Mouse (Mus musculus): Measurements from ENCODE around the gene Polr3b.
A peak's percentile ranks its signal among the peaks of the same experiment; 100 is the strongest.

Polr3b gene

DNA sequence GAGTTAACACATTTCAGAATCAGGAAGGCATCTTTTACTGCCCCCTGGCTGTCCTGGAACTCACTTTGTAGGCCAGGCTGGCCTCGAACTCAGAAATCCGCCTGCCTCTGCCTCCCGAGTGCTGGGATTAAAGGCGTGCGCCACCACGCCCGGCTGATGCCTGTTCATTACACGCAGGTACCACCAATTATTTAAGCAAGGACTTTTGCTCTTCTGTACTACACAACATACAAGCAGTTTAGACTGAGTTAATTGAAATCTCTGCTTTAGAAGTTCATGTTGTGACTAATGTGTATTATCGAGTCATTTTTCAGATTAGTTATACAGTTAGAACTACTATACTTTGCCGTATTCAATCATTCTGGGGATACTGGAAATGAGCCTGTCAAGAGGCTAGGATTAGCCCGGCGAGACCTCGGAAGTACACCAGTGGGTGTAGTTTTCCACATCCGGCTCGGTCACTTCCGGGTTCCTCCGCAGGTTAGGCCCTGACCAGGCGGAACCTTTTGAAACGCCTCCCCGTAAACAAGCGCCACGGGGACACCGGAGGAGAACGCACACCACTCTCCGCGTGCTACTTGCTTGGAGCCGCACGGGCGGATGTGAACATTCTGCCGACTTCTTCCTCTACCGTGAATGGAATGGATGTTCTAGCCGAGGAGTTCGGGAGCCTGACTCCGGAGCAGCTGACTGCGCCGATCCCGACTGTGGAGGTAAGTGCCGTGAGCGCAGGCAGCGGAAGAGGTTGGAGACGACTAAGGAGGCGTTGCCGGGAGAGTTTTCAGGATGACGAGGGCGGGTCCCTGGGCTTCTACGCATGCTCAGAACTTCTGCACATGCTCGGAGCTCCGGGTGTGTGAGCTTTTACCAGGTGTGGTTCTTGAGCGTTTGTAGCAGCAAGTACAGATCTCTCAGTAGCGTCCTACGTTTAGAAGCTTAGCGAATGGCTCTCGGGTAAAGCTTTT lies at the start of gene Polr3b:
Gene Polr3b (plus strand): TSS at position 467 of the 965 bp plus-strand sequence.
- peak; percentile 93 for DNase-seq (ENCODE audit: extremely low spot score)

GRCm38 (mm10) chr10:84573671-84574420 lies 48.2 kb upstream of the Polr3b start:
- no peak for DNase-seq (ENCODE audit: extremely low spot score)

DNA sequence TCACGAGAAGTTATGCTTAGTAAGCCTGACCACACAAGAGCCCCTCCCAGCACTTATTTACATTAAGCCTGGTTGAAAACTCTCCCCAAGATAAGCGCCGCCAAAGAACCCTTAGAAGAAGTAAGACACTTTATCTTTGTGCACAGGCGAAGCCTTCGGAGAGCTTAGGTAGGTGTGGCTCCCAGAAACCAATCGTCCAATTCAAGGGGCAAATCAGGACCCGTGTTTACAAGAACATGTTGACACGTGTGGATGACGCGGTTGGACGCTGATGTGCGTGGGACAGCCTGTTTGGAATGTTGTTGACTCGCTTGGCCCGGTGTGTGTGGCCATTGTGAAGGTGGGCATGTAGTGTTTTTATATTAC lies 46.1 kb upstream of the Polr3b start:
- DNase-seq (ENCODE audit: extremely low spot score): no peak

DNA sequence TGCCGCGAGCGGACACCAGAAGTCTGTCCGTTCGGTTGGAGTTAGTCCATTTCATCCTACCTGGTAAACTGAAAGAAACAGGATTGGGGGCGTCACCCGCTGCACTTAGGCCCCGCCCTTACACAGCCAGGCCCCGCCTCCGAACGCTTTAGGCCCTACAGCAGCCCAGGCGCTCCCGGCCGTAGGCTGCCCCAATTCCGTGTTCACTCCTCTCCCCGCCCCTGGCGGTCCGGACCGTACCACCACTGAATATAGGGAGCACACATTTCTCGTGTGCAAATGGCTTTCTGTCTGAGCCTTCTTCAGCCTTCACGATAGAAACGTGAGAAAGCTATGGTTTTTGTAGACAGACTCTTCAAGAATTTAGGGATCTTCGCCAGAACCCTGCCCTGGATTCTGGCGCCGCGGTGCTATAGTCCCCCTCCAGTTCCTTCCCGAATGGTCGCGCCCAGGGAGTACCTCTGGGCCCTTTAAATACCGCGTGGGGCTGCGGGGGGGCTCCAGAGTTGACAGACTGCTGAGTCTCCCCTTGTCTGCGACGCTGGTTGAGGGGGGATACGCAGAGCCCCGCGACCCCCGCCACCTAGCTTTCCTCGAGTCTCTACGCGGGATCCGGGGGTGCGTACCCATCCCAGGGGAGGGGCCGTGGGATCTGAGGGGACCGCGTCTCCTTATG lies 45.6 kb upstream of the Polr3b start, which contains the start of gene Tcp11l2:
Gene Tcp11l2 (plus strand): TSS at position 232 of the 676 bp plus-strand sequence.
- peak; percentile 92 for DNase-seq (ENCODE audit: extremely low spot score)

- peak; percentile 70 for DNase-seq (ENCODE audit: extremely low spot score)
These were observed 44.9 kb upstream of the Polr3b start for GRCm38 (mm10) chr10:84577071-84577727.

- DNase-seq (ENCODE audit: extremely low spot score): no peak
These were observed 43.4 kb upstream of the Polr3b start for GRCm38 (mm10) chr10:84578738-84579137.

DNA sequence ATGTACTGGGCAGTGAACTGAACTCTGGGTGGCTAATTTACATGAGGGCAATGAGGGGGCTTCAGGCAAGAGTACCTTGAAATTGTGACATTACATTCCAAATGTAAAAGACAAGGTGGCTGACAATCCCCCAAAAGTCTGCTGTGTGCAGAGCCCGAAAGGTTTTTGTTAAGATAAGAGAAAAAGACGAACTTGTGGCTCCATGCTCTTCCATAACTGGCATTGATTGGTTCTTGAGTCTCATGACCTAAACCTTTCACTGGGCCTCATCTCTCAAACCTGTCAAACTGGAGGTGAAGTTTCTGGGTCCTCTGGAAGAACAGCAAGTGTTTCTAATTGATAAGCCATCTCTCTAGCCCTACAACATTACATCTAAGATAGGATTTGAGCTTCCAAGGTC lies 42.6 kb upstream of the Polr3b start:
- no peak for DNase-seq (ENCODE audit: extremely low spot score)

DNA sequence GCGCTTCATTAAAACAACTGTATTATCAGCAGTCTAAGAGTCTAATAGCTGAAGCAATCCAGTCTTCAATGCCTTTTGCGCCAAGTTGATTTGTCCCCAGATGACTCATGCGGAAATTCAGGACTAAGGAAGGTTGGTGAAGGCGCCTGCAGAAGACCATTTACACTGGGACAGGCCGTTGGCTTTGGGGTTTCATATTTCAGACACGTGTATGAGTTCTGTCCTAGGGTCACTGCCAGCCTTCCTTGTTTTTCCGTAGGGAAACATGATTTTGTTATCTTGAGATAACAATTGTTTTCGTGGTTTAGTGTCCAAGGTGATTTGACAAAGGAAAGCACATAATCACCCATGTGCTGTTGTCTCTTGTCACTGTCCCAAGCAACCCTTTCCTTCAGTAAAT lies 40.9 kb upstream of the Polr3b start:
- DNase-seq (ENCODE audit: extremely low spot score): no peak

DNA sequence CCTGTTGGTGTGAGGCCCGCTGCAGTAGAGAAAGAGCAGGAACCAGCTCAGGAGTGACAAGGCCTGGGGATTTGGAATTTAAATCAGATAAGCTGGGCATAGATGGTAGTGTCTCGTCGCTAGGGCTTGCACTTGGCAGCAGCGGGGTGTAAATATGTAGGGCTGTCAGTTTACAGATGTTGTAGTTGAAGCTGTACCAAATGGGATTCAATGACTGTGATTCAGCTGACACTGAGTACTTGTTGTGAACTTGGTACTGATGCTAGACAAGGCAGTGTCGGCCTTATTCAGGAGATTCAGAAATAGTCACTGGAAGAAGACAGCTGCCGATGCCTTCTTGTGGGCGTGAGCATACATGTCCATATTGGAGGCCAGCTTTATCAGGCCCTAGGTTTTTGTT lies 39.9 kb upstream of the Polr3b start:
- no peak for DNase-seq (ENCODE audit: extremely low spot score)

DNA sequence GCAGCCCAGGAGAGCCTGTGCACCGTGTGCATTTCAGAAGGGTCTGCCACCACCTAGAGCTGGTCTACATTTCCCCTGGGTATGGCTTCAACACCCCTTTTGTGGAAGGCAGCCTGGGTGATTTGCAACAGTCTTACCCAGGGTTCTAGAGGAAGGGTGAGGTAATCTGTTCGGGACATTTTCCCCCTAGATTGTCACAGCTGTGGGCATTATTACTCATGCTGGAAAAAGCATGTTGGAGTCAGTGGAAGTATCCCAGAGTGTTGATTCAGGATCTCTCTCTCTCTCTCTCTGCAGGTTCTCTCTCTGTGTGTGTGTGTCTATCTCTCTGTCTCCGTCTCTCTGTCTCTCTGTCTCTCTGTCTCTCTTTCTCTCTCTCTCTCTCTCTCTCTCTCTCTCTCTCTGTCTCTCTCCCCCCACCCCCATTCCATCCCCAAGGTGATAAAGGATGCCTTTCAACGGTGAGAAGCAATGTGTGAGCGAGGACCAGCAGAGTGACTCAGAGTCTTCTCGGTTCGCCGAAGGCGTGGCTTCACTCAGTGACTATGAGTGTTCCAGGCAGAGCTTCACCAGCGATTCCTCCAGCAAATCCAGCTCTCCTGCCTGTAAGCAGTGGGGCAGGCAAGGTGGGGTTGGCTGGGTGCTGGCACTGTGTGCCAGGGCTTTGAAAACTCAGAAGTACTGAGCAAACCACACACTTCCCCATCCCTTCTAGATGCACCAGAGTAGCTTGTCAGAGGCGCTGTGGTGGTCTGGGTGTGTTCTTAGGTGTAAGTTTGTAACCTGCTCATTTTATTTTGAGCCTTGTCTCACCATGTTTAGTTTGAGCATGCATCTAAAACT lies 37.4 kb upstream of the Polr3b start:
- no peak for DNase-seq (ENCODE audit: extremely low spot score)

DNA sequence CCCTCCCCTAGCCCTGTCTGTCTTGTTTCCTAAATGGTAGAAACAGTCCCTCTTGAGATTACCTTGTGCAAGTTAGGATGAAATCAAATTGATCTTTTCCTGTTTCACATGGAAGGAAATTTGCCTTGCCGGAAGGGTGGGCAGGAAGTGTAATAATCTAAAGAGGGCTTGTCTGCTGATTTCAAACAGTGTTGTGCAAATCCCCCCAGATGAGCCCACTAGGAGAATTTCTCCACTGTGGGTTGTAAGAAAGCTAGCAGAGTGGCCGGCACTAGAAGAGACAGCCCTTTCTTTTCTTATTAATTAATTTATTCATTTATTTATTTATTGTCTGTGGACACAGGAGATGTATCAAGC lies 36.8 kb upstream of the Polr3b start:
- DNase-seq (ENCODE audit: extremely low spot score): no peak

- DNase-seq (ENCODE audit: extremely low spot score): no peak
These were observed 31.1 kb upstream of the Polr3b start for GRCm38 (mm10) chr10:84590956-84591355.

DNA sequence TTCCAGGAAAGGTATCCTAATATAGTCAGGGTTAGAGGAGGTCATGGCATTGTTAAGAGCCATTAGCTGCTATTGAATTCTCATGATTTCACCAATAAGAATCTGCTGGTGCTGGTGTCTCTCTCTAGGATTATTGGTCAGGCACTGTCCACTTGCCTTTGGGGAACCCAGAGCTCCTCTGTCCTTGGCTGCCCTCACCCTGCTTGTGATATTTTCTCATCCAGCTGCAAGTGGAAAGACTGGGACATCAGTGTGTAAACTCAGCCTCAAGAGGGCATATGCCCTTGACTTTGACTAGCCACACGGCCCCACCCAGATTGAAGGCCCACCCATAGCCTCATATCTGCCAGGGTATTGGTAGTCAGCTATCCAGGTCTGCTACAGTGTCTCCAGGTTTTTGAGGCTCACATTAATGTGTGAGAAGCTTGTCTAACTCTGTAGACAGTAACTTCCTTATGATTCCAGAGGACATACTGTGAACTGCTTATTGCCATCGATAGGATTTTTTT lies 30.4 kb upstream of the Polr3b start:
- DNase-seq (ENCODE audit: extremely low spot score): no peak

- no peak for DNase-seq (ENCODE audit: extremely low spot score)
These were observed 29.3 kb upstream of the Polr3b start for GRCm38 (mm10) chr10:84592745-84593144.

GRCm38 (mm10) chr10:84597127-84597785 lies 24.8 kb upstream of the Polr3b start:
- DNase-seq (ENCODE audit: extremely low spot score): no peak

- no peak for DNase-seq (ENCODE audit: extremely low spot score)
These were observed 23.9 kb upstream of the Polr3b start for GRCm38 (mm10) chr10:84598172-84598571.

- no peak for DNase-seq (ENCODE audit: extremely low spot score)
These were observed 22.0 kb upstream of the Polr3b start for GRCm38 (mm10) chr10:84600136-84600535.

DNA sequence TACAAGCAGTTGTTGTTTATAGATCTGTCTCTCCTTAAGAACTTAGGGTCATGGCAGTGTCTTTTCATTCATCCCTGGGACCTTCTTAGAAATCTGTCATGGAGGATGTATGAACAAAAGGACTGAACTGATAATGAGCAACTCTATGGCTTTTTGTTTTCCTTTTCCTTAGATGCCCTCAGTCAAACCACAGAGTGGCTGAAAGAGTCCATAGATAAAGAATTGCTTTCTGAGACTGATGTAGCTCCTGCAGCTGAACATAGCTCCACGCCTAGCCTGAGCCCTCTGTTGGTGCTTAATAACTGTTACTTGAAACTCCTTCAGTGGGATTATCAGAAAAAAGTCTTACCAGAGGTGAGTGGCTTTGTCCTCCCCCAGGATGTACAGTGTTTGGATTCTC lies 17.8 kb upstream of the Polr3b start:
- no peak for DNase-seq (ENCODE audit: extremely low spot score)

GRCm38 (mm10) chr10:84608361-84608760 lies 13.7 kb upstream of the Polr3b start:
- DNase-seq (ENCODE audit: extremely low spot score): no peak

GRCm38 (mm10) chr10:84610324-84610723 lies 11.8 kb upstream of the Polr3b start:
- DNase-seq (ENCODE audit: extremely low spot score): peak; percentile 10
